Mouse (Mus musculus) gastrocnemius, postnatal 10 days (tissue): ENCODE measurements at regions not wholly inside any gene's neighbourhood (a gene's known extent, or its start where the extent isn't known, plus 50 kb on each side); places are given as distances from the start of the nearest gene placed in this dataset.
A peak's percentile ranks its signal among the peaks of the same experiment; 100 is the strongest.
"Not testable (repeated sequence)": the region's sequence is repeated elsewhere in the genome, so short reads cannot be mapped to it uniquely, and the experiment has no call there.

Experiments used
- DNase-seq: peaks from one replicate; pipeline ENCODE4 v3.0.0; 2021; ENCODE audit warnings: mixed read lengths

- DNase-seq: no peak
Observed at GRCm38 (mm10) chr16:30799699-30800483, 200.4 kb downstream of the Fam43a start.

GRCm38 (mm10) chr16:30804018-30804417 lies 204.5 kb downstream of the Fam43a start:
- DNase-seq: no peak

- DNase-seq: not testable (repeated sequence)
Observed at GRCm38 (mm10) chr16:30806206-30806605, 206.7 kb downstream of the Fam43a start.

- DNase-seq: no peak
Observed at GRCm38 (mm10) chr16:30818541-30819120, 219.1 kb downstream of the Fam43a start.

- no peak for DNase-seq
Observed at GRCm38 (mm10) chr16:30819342-30819741, 219.8 kb downstream of the Fam43a start.

GRCm38 (mm10) chr16:30820234-30820633 lies 220.7 kb downstream of the Fam43a start:
- no peak for DNase-seq

GRCm38 (mm10) chr16:30820761-30821160 lies 221.2 kb downstream of the Fam43a start:
- DNase-seq: no peak

GRCm38 (mm10) chr16:30821191-30821910 lies 221.8 kb downstream of the Fam43a start:
- DNase-seq: peak; percentile 62

GRCm38 (mm10) chr16:30821911-30822578 lies 222.5 kb downstream of the Fam43a start:
- DNase-seq: peak; percentile 22

GRCm38 (mm10) chr16:30826128-30826527 lies 226.6 kb downstream of the Fam43a start:
- DNase-seq: peak; percentile 48

GRCm38 (mm10) chr16:30827901-30828608 lies 228.5 kb downstream of the Fam43a start:
- DNase-seq: peak; percentile 46

- DNase-seq: no peak
Observed at GRCm38 (mm10) chr16:30834561-30834960, 235.0 kb downstream of the Fam43a start.

GRCm38 (mm10) chr16:30835678-30836077 lies 236.2 kb downstream of the Fam43a start:
- no peak for DNase-seq

GRCm38 (mm10) chr16:30842831-30843230 lies 238.4 kb downstream of the Xxylt1 start:
- no peak for DNase-seq

- DNase-seq: no peak
Observed at GRCm38 (mm10) chr16:30852595-30852994, 228.6 kb downstream of the Xxylt1 start.

GRCm38 (mm10) chr16:30854716-30855115 lies 226.5 kb downstream of the Xxylt1 start:
- DNase-seq: no peak

- no peak for DNase-seq
Observed at GRCm38 (mm10) chr16:30857656-30858055, 223.6 kb downstream of the Xxylt1 start.

GRCm38 (mm10) chr16:30869136-30869909 lies 211.9 kb downstream of the Xxylt1 start:
- DNase-seq: no peak

- peak; percentile 65 for DNase-seq
Observed at GRCm38 (mm10) chr16:30870110-30870509, 211.1 kb downstream of the Xxylt1 start.

GRCm38 (mm10) chr16:30870676-30871075 lies 210.6 kb downstream of the Xxylt1 start:
- DNase-seq: no peak

- no peak for DNase-seq
Observed at GRCm38 (mm10) chr16:30872147-30872546, 209.1 kb downstream of the Xxylt1 start.
